Mouse (Mus musculus): ENCODE data around the gene Rplp1.

DNA sequence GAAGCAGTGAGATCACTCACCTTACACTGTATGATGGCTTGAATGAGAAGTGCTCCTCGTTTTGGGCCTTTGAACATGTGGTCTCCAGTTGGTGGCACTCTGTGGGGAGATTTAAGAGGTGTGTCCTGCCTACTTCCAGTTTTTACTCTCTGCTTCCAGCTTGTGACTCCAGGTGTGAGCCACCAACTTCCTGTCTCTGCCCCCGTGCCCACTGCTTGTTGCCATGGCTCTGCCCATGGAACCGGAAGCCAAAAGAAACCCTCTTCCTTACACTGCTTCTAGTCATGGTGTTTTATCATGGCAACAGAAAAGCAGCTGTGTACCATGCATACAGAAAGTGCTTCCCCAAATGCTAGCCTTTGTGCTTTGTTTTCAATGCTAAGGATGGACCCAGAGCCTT lies 32.2 kb downstream of the Rplp1 start:
- no peak for TF ChIP-seq POLR2A (IDR thresholded peaks at IDR 0.05; ENCODE audit: control insufficient read depth, extremely low read depth, insufficient read depth, low read length, poor library complexity)
- TF ChIP-seq CTCF (IDR thresholded peaks at IDR 0.05; ENCODE audit: borderline replicate concordance, control insufficient read depth, extremely low read depth, insufficient read depth, low read length, poor library complexity): no peak
